Mouse (Mus musculus) thymus, adult 2 months (tissue): Measurements from ENCODE around the gene Vhl.

Experiments used
- CTCF ChIP-seq: fragments of 200-500 bp; IDR thresholded peaks from 2 replicates; pipeline ENCODE4 v1.5.1; 2012; ENCODE audit warnings: mild to moderate bottlenecking, control low read depth, low read length, moderate library complexity, borderline replicate concordance; ENCODE audit not compliant: control insufficient read depth, poor library complexity, insufficient read depth; ENCODE audit errors: extremely low read depth
- POLR2A ChIP-seq: fragments of 200-500 bp; IDR thresholded peaks from 2 replicates; pipeline ENCODE4 v1.6.1; 2012; ENCODE audit warnings: mild to moderate bottlenecking, low read length, control low read depth, moderate library complexity; ENCODE audit not compliant: control insufficient read depth, poor library complexity, insufficient read depth; ENCODE audit errors: extremely low read depth

GRCm38 (mm10) chr6:113583023-113583422 is 40.7 kb upstream of the Vhl start:
- TF ChIP-seq CTCF (no peak), POLR2A (no peak)
